Mouse (Mus musculus) bone marrow, adult 2 months (tissue): ENCODE data around the gene Erbb4.

Experiments
- CTCF ChIP-seq: fragments of 200-500 bp; IDR thresholded peaks from 2 replicates; pipeline ENCODE4 v1.5.1; 2011; ENCODE audit warnings: low read length, control low read depth; ENCODE audit not compliant: control insufficient read depth, insufficient read depth
- POLR2A ChIP-seq: fragments of 200-500 bp; IDR thresholded peaks from 2 replicates; pipeline ENCODE4 v1.6.1; 2011; ENCODE audit warnings: low read depth, mild to moderate bottlenecking, control low read depth, low read length, borderline replicate concordance; ENCODE audit not compliant: control insufficient read depth

GRCm38 (mm10) chr1:68830501-68831239 is 277.2 kb downstream of the Erbb4 start:
- TF ChIP-seq CTCF: no peak
- TF ChIP-seq POLR2A: no peak
